Mouse (Mus musculus) heart, adult 18-20 months (tissue): ENCODE data around the gene Elob. TPM values are rescaled to one million over a fixed set of nuclear protein-coding genes. Genes with fewer than 3 reads are reported as not detected.
A peak's percentile ranks its signal among the peaks of the same experiment; 100 is the strongest.

Experiments used
- DNase-seq, 2 experiments: peaks; one replicate each; pipeline ENCODE4 v3.0.0; 2021 to 2022; ENCODE audit warnings: mixed read lengths in 1 of 2
- total RNA-seq, 2 experiments: library from RNA; stranded (reverse); gene quantifications; 2 replicates each; pipeline ENCODE4 v1.2.3; 2021

Elob gene
- total RNA-seq, 2 experiments from 2014 or later: 357 to 360 TPM

DNA sequence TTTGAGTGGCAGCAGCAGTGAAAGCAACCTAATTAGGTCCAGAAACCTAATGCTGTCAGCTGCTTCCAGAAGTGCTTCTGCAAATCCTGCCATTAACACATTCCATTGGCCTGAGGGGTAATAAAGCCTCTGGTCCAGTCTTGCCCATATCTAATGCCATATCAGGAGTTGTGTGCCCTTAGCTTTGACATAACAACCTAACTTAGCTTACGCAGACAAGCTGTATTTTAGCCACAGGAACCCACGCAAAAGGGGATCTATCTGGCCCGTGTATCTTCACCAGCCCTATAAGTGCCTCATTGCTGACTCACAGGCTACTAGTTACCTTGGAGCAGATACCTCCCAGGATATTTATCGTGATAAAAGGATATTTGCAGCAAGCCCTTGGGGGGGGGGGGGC lies 3.3 kb downstream of the Elob start:
- no peak for DNase-seq

DNA sequence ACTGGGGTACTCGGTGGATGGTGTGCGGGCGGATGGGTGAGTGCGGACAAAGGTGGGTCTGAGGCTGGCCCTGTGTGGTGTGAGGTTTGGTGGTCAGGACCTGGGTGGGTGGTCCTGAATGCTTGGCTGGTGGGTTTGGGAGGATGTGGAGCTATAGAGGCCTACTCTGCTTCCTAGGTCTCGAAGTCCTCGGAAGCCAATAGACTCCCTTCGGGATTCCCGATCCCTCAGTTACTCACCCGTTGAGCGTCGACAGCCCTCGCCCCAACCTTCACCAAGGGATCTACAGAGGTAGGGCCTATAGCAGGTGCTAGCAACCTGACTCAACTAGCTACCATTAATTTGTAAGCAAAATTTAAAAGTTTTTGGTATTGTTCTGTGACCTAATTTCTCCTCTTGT lies 5.3 kb downstream of the Elob start:
- no peak for DNase-seq

GRCm38 (mm10) chr17:23823018-23823417 lies 5.9 kb downstream of the Elob start:
- no peak for DNase-seq

DNA sequence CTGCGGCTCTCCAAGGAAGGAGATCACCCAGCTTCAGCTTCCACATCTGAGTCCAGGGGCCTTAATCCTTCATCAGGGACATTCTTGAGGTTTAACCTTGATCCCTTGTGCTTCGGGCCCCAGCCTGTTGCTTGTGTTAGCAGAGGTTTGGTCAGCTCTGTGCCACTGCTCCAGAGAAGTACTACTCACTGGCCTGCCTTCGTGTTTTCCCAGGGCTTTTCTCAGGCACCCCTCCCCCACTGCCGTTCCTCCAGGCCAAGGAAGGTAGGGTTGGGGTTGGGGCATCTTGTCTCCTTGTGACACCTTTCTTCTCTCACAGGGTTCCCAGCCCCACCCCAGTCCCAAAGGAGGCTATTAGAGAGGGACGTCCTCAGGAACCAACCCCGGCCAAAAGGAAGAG lies 6.8 kb downstream of the Elob start:
- no peak for DNase-seq

- DNase-seq: no peak
Observed at GRCm38 (mm10) chr17:23820731-23821130, 8.2 kb downstream of the Elob start.

GRCm38 (mm10) chr17:23819235-23819634 lies 9.7 kb downstream of the Elob start:
- no peak for DNase-seq

GRCm38 (mm10) chr17:23818579-23818978 lies 10.4 kb downstream of the Elob start:
- no peak for DNase-seq

DNA sequence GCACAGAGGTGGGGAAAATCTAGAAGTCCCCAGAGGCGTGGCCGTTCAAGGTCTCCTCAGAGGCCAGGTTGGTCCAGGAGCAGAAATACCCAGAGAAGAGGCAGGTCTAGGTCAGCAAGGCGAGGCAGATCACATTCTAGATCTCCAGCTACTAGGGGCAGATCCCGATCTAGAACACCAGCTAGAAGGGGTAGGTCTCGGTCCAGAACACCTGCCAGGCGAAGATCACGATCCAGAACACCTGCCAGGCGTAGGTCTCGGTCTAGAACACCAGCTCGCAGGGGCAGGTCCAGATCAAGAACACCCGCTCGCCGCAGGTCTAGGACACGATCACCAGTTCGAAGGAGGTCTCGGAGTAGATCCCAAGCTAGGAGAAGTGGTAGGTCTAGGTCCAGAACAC lies 13.3 kb downstream of the Elob start:
- no peak for DNase-seq

GRCm38 (mm10) chr17:23807918-23808317 lies 21.0 kb downstream of the Elob start:
- DNase-seq: no peak

DNA sequence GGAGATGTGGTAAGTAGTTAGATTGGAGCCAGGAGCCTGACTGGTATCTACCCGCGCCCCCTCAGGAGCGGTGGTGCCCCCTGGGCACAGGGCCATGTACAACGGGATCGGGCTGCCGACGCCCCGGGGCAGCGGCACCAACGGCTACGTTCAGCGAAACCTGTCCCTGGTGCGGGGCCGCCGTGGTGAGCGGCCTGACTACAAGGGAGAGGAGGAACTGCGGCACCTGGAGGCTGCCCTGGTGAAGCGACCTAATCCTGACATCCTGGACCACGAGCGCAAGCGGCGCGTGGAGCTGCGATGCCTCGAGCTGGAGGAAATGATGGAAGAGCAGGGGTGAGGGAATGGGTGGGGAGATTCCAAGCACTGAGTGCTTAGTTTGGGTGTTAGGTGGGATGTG lies 22.1 kb downstream of the Elob start:
- peak; percentile 50 to 53 for DNase-seq

GRCm38 (mm10) chr17:23804426-23805085 lies 24.4 kb downstream of the Elob start:
- DNase-seq: no peak

GRCm38 (mm10) chr17:23803366-23804041 lies 25.4 kb downstream of the Elob start:
- peak in 1 of 2 experiments; percentile 72 for DNase-seq

- DNase-seq: peak; percentile 97 to 99
Observed at GRCm38 (mm10) chr17:23802746-23803365, 26.1 kb downstream of the Elob start.

GRCm38 (mm10) chr17:23801627-23802026 lies 27.3 kb downstream of the Elob start:
- no peak for DNase-seq

GRCm38 (mm10) chr17:23797316-23797715 lies 31.6 kb downstream of the Elob start:
- no peak for DNase-seq

DNA sequence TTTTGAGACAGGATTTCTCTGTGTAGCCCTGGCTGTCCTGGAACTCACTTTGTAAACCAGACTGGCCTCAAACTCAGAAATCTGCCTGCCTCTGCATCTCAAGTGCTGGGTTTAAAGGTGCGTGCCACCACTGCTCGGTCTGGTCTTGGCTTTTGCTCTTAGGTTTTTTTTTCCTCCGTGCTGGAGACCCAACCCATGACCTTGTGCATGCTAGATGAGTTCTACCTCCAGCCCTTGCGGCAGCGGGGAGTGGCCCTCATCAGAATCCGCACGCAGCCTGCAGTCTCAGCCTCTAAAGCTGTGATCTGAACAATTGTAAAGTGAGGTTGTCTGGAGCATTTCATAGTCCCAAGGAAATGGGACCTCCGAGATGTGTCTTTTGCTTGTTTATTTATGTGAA lies 33.6 kb downstream of the Elob start:
- DNase-seq: no peak

DNA sequence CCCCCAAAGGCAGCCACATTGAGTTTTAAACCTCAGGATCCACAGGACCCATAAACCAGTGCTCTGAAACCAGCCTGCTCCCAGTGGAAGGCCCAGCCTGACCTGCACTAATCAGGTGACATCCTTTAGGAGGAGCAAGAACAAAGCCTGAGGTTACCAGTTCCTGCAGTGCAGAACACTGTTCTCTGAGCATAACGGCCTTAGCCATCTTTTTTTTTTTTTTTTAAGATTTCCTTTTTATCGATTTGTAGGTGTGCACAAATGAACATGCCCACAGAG lies 37.9 kb downstream of the Elob start:
- DNase-seq: no peak

- peak; percentile 60 to 74 for DNase-seq
Observed at GRCm38 (mm10) chr17:23790269-23791078, 38.5 kb downstream of the Elob start, which contains the start of gene Srrm2. TSS of gene Srrm2 (plus strand) at chr17:23790532.

DNA sequence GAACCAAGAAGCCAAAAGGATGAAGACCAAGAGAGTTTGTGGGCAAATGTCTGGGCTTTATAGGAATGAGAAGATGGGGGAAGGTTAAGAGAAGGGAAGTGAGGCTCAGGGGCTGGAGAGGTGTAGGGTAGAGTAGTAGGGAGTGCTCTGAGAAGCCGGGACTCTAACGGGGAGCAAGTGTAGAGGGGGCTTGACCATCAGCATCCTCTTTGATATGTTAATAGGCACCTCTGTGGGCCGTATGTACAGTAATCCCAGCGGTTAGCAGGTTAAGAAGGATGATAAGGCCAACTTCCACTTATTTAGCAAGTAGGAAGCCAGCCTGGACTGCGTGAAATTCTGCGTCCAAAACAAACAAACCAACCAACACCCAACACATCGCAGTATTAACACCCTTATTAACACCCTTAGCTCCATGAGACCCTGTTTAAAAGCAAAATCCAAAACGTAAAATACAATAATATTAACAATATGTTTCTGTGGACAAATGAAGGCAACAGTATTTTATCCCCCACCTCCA lies 39.1 kb downstream of the Elob start:
- peak in 1 of 2 experiments; percentile 23 for DNase-seq

DNA sequence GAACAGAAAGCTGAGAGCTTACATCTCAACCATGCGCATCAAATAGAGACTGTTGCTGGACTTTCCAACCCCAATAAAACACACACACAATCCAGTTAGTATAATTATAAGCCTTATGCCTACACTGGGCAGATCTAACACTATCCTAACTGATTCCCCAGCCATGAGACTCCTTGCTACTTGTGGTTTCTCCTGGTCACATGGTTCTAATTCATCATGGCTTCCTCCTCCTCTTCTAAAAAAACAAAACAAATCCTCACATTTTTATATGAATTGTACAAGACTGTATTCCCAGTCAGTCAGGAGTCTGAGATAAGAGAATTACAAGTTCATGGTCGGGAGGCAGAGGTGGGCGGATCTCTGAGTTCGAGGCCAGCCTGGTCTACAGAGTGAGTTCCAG lies 40.0 kb downstream of the Elob start:
- no peak for DNase-seq

GRCm38 (mm10) chr17:23786510-23786931 lies 42.4 kb downstream of the Elob start:
- DNase-seq: peak in 1 of 2 experiments; percentile 24
